Mouse (Mus musculus): ENCODE measurements around the gene March10. TPM values are rescaled to one million over a fixed set of nuclear protein-coding genes. Genes with fewer than 3 reads are reported as not detected.

The March10 gene
- polyA plus RNA-seq, 2 experiments from 2014 or later = not detected

DNA sequence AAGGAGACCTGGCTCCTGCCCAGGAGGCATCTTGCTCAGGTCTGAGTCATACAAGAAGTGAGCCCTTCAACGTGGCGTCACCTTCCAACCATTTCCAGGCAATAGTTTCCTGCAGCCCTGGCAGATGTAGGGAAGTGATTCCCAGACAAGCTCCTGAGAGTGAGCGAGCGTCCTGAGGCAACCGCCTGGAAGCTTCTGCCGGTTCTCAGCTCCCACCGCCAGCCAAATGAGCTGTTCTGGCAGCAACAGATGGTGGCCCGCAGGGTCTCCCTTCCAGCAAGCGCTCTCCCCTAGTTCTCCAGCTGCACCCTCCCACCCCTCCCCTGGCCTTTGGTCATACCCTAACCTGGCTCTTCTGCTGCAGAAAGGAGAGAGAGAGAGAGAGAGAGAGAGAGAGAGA is 54.2 kb downstream of the March10 start:
- no peak for ATAC-seq

DNA sequence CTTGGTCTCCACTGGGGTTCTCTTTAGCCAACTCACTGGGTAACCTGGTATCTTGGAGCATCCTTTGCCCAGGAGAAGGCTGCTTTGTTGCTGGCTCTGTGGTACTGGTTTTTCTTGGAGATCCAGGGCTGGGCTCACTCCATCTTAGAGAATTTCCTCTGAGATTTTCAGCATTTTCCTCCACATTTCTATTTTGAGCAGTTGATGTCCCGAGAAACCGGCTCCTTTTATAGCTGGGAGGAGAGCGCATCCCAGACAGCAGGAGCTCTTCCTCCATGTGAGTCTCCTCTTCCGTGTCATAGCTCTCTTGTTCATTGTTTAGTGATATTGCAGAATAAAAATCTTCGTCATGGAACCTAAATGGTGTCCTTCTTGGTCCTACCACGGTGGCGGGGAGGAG is 66.2 kb downstream of the March10 start:
- ATAC-seq = no peak

DNA sequence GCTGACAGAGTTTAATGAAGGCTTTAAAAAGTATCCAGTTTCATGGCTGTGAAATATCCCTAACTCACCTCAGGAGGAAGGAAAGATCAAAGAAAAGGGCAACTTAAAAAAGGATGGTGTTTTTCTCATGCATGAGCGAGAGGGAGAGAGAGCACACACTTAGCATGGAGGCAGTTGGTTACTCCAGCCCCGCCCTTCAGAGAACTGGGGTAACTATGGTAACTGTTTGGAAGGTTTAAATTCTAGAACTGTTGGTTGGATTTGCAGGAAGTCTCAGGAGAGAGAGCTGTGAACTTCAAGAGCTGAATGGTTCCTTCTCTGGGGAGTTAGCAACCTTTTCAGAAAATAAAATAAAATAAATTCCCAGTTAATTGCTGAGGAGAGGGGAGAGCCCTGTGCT is 67.9 kb downstream of the March10 start:
- no peak for ATAC-seq

DNA sequence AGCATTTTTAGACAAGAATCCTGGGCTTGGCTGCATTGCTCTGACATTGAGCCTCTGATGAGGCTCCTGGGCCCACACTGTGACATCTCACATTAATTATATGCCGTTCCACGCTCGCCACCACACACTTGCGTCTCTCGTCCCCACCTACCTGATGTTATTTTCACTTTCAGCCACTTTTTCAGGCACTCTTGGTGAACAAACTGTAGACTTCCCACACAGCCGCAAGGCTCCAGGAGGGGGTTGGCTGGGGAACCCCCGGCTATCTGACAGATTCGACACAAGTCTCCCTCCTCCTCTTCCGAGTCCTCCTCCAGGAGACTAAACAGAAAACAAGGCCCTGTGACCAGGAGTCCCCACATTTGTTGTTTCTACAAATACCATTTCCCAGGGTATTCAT is 71.3 kb downstream of the March10 start:
- ATAC-seq = no peak

DNA sequence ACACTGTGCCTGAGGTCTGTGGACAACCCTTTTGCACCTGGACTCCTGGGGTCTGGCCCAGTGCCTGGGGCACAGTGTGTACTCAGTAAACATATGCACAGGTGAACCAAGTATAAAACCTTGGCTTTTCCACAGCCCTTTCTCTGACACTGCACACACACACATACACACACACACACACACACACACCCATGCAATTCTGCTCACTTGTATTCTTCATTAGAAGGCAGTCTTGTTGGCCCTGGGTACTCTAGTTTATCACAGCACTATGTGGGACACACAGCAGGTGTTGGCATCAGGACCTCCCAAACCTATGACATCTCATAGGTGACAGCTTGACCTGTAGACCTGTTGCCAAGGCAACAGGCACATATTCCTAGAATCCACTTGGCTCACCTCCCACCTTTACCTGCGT is 80.7 kb downstream of the March10 start:
- no peak for ATAC-seq

DNA sequence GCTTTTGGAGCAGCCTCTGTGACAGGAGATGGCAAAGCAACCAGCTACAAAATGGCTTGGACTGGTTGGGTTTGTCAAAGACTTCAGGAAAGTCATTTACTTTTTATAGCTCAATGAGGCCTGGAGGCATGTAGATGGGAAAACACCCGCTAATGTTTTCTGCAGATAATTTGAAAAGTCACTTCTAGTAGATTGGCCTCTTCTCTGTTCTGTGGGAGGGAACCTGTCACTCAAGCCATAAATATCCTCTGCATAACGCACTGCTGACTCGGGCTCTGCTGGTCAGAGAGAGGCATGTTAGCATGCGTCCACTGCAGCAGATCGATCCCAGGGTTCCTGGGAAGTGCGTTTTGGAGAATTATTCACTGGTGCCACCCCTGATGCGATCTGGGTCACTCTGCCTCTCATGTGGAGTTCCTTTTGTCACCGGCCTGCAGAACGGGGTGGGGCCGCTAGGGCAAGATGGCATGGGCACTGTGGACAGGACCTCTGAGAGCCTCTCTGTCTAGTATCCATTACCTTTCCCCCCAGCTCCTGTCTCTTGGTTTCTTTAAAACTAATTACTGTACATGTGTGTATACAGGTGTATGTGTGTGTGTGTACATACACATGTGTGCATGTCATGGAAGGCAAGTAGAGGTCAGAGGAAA is 81.9 kb downstream of the March10 start:
- ATAC-seq = no peak

DNA sequence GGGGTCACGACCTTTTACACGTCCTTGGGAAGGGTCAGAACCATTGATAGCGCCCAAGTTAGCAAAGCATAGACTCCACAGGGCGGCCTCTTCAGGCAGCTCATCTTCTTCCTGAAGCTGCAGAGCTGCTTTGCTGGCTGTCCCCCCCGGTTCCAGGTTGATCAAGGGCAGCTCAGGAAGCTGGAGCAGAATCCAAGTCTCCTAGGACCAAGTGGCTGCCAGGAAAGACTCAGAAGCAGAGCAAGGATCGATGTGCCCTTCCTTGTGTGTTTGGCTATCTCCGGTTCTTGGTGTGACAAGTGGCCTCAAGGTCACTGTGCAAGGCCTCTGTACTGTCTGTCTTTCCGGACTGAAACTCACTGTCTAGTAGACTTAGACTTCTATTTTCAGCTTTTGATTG is 82.7 kb downstream of the March10 start:
- no peak for ATAC-seq

DNA sequence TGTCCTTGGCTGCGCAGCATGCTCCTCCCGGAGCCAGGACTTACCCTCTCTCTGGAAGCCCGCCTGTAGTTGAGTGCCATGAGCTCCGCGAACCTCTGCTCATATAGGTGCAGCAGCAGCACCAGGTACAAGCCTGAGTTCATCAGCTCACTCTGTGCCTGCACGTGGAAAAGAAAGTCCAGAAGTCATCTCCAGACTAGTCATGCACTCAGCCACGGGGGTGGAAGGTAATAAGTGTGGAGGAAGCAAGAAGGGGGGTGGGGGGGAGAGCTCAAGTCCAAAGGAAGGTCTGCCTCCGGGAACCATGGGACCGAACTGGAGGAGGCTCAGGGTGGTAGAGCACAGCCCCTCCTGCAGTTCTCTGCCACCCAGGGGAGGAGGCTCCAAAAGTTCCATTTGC is 84.7 kb downstream of the March10 start:
- ATAC-seq = no peak

DNA sequence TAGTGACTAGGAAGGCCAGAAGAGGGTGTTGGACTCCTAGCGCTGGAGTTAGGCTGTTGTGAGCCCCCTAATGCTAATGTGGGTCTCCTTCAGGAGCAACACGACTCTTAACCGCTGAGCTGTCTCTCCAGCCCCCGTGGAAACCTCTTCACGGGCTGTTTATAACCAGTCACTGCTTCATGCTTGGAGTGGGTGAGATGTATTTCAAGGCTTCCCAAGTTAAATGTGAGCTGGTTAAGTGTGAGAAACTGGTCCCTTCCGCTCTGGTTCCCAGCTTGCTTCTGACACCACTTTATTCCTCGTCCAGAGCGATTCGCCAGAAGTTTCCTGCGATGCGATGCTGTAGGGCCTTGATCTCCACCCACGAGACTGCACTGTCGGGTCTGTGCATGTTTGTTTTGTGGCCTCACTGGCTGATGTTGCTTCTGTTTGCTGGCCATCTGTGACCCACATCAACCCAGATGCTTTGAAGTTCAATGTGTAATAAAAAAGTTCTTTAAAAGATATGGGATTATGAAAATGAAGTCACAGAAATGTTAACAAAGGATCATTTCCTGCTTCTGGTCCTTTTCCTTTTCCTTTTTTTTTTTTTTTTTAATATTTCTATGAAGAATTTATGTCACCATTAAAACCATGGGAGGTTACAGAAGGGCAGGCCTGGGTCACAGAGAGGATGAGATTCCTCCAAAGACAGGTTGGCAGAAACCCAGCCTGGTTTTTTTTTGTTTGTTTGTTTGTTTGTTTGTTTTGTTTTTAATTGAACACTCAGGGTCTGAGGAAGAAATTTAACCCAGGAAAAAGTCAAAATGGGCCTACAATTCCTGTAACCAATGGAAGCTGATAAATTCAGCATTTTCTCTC is 86.8 kb downstream of the March10 start:
- ATAC-seq = no peak

DNA sequence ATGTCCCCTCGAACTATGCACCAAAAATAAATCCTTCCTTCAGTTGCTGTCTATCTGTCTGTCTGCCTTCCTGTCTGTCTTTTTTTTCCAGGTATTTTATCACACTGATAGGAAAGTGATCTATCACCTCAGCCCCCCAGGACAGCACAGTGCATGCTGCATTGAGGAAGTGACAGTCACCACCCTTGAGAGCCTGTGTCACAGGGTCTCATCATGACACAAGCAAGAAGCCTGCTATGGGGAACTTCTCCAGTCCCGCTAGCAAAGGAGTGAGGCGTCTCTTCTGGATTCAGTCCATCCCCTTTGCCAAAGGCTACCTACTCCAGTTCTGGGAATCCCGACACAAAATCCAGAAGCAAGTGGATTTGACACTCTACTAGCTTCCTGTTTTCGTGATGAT is 87.7 kb downstream of the March10 start:
- no peak for ATAC-seq

DNA sequence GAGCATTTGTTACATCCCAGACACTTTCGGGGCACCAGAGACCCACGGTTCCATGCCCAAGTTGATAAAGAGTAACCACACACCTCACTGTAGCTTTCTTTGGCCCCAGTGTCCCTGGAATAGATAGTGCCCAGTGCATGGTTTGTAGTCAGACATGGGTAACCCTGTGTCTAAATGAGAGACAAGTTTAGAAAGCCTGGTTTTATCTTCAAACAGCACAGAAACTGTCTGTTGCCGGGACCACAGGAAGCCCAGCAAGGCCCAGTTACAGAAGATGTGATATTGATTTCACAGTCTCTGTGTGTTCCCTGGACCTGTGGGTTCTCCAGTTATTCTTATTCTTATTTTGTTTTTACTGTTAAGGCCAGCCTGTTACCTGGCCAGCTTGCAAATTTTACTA is 89.4 kb downstream of the March10 start:
- no peak for ATAC-seq

DNA sequence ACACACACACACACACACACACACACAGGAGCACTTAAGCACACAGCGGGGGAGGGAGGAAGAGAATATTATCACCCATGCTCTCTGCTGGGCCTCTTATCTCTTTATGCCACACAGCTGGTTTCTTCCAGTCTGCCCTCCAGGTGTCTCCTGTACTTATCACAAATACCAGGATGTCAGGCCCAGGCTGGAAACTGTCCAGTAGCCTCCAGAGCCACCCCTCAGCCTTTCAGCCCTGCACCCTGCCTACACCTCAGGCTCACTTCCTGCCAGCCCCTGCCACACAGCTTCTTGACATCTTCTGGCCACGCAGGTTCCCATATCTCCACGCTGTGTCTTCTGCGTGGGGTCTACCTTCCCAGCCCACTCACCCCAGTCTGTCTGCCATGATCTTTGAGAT is 90.5 kb downstream of the March10 start:
- ATAC-seq = no peak

DNA sequence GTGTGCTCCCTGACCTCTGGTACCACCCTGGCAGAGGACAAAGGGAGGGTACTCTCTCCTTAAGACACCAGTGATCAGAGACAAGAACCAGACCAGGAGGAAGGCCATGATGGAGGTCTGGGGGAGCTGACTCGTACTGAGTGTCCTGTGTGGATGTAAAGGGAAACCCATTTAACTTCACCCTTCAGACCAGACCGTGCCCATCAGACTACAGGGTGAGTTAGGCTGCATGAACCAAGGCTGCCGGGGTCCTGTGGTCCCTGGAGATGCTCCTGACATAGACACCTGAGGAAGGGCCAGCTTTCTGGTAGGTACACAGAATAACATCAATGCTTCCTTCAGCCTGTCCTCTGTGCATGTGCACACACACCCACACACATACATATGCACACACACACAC is 90.9 kb downstream of the March10 start:
- no peak for ATAC-seq

DNA sequence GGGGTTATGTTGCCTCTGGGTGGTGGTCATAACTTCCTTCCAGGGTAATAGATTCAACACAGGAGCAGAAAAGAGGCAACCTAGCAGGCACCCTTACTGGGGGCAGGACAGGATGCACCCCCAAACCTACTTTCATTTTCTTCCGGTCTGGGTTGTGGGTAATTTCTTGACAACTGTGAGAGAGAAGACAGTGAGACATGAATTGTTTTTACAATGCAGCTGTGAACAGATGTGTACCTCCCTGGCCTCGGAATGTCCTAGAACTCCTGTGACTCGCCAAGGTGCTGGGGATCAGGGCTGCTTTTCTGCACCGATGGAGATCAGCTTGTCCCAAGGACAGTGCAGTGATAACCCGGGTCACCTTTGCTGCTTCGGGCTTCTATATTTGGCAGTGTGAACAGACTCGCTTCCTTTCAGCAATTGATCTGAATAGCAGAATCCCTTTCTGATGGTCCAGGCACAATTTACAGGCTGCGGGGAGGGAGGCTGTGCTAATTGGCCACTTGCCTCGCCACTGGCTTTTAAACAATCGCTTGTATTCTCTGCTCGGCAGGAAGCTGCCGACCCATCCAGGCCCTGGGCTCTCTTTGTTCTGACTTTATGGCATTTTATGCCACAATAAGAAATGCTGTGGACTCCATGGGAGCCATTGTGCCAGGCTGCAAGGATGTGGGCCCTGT is 92.0 kb downstream of the March10 start:
- no peak for ATAC-seq

DNA sequence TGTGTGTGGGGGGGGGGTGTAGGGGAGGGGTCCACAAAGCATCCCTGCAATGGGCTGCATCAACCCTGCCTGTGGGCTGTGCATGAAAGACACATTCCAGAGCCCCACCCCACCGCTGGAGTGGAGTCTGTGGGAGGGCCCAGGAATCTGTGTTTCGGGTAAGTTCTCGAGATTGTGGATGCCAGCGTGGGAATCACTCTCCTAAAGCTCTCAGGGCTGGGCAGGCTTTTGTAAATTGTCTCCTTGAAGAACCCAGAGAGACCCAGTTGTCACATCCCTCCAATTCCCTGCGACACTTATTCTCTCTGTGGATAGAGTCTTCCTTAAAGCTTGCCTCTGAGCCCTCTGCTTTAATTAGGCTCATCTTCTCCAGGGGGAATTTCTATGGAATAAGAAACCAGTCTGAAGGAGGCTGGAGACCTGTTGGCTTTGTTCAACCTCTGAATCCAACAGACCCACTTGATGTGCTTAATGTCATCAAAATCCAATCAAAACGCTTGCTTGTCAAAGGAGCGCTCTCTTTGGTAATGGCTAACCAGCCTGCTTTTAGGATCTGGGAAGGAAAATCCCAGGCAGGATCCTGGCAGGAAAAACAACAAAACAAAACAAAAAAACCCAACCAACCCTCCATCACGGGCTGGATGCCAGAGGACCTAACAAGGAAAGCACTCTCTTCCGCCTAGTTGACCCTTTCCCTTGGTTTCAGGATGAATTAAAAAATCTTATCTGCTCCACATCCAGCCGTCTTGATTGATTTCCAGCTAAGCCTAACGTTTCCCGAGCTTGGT is 92.7 kb downstream of the March10 start:
- ATAC-seq = no peak

DNA sequence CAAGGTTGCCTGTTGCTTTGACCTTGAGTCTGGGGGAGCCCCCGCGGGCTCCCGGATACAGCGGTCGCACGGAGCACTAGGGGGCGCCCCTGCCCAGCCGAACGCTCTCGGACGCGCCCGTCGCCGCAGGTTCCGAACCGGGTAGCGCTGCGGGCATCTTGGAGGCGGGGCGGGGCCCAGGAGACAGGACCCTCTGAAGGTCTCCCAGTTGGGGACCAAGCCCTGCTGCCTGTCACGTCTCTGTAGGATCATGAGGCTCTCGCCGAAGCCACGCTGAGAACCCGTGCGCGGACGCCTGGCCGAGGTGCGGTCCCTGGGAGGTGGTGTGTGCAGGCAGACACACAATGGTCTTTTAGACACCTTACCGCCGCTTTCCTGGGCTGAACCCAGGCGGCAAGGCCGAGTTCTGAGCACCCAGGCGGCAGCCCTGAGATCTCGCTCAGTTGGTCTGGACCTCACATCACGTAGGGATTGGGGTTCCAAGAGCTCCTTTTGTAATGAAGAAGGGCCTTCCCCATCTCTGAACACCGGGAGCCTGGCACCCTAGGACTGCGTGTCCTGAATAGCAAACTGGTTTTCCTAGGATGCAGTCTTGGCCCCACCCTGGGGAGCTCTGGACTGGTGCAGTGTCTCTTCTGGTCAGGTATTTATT is 93.5 kb downstream of the March10 start:
- peak; percentile 46 for ATAC-seq

DNA sequence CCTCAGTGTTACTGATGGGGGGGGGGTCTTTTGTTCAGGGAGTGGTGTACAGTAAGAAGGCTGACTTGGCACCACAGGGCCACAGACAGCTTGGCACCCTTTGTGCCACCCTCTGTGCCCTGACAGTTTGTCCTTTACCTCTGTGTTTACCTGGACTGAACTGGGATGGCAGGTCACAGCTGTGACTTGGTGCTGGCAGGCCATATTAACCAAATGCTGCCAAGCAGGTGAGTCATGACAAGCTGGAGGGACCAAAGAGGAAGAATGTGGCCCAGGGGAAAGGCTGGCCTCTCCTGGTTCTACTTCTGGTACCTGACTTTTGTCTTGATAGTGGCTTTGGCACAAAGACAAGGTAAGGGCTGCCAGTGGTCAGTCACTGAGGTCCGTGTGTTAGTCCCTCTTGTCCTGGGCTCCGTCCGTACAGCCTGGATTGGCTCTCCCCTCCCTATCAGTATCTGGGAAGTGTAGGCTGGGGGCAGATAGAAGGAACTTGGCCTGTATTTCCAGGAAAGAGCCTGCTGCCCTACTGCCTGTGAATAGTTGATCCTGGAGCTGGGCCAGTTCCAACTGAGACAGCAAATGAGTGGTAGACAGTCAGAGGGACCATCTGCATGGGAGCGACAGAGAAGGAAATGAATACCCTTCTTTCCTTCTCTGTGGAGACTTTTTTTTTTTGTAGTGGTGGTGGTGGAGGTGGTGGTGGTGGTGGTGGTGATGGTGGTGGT is 94.3 kb downstream of the March10 start:
- no peak for ATAC-seq

DNA sequence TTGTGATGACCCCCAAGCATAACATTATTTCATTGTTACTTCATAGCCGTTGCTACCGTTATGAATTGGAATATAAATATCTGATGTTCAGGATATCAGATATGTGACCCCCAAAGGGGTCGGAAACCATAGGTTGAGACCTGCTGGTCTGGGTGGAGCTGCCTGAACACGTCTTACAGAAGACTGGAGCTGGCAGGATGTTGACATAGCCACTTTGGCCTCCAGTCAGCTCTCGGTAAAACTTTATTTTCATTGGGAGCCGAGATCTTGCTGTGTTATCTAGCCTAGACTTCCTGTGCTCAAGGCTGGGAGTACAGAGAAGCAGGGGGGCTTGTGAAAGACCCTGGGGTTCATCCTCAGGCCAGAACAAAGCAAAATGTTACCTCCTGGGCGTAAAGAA is 100.2 kb downstream of the March10 start:
- ATAC-seq = no peak

DNA sequence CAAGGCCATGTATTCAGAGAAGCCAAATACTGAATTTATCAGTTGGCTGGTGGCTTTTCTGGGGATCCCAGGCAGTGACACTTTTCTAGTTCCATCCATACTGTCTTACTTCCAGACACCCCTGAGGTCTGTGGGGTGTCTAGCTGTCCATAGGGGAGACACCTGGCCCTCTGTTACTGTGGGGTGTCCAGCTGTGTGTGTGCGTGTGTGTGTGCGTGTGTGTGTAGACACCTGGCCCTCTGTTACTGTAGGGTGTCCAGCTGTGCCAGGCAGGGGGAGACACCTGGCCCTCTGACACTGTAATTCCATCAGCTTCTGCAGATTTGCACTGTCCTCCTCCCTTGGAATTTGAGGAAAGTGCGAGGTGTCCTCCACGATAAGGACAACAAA is 102.6 kb downstream of the March10 start:
- ATAC-seq = no peak

DNA sequence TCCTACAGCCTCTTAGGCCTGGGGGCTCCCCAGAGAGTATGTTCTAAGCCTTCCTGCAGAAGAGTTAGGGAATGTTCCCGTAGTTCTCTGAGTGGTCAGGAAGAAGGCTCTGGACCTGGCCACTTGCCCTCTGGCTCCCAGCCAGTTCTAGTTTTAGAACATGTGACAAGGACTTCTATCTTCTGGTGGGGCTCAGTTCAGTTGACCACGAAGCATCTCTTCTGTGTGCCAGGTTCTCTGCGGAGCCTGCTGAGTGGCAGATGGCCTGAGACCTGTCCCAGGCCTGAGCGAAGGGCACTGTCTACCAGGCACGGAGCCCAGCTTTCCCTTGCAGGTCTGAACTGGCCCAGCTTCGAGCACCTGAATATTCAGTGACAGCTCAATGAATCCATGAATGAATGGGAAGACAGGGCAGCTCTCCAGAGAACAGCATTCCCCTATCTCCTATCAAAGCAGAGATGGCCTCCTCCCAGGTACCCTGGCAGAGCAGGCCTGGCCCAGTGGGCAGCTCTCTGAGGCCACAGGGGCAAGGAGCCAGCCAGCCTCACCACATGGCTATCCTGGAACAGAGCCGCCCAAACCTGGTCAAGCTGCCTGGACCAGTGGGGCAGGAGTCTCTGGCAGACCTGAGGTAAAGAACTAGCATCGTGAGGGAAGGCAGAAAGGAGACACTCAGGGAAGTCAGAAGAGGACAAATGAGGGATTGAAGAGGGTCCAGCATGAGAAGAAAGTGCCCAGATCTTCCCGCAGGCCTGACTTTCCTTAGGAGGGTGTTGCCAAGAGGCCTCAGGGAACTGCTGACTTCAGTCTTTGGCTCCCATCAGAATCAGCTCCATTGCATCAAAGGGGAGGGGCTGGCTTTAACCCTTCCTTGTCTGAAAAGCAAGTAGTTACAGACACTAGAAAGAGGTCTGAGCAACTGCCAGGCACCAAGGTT is 103.3 kb downstream of the March10 start:
- ATAC-seq = no peak

DNA sequence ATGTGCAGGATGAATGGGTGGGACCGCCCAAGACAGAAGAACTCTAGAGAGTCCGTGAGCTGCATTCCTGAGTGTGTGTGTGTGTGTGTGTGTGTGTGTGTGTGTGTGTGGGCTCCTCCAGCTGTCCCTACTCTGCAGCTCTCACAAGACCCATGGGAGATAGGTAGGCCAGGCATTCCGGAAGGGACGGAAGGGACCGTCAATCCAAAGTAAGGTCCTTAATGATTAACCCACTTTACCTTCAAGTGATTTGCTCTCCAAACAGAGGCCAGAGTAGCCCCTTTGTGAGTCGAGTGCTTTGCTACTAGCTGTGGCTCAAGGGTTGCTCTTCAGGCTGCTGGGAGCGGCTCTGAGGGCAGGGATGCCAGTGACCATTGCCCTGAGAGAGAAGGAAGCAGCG is 104.4 kb downstream of the March10 start:
- ATAC-seq = no peak
